Mouse (Mus musculus) layer of hippocampus, postnatal 10 days (tissue): ENCODE data around the gene Samd10. TPM values are rescaled to one million over a fixed set of nuclear protein-coding genes. Genes with fewer than 3 reads are reported as not detected.

Experiments used
- DNase-seq, 2 experiments: peaks; one replicate each; pipeline ENCODE4 v3.0.0; 2021; ENCODE audit warnings: low spot score in 2 of 2
- total RNA-seq, 2 experiments: library from RNA; stranded (reverse); gene quantifications; 2 replicates each; pipeline ENCODE4 v1.2.3; 2021

Gene Samd10
- total RNA-seq, 2 experiments from 2014 or later: 20.9 to 21.7 TPM

DNA sequence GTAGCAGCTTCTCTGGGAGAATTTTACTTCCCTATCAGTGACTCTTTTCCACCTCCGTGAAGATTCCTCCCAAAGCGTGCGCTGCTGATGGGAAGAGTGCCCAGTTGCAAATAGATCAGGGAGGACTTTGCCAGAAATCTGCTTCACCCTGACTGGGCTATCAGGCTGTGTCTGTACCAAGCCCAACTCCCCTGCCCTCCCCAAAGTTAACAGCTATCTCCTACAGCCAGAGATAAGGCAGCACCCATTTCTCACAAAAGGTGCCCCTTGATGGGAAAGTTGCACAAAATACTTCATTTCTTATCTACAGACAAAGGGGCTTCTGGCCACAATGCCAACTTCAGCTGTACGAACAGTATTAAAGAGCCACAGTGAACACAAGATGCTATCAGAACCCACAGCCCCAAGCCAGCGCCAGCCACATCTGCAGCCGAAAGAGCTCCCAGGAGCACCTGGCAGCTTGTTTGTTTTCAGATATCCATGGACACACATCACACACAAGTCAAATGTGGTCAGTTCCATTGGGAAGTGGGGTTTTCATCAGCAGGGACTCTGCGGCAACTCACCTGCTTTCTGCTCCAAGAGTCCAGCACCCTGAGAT lies 20.9 kb downstream of the Samd10 start:
- peak in 1 of 2 experiments; percentile 9 for DNase-seq

DNA sequence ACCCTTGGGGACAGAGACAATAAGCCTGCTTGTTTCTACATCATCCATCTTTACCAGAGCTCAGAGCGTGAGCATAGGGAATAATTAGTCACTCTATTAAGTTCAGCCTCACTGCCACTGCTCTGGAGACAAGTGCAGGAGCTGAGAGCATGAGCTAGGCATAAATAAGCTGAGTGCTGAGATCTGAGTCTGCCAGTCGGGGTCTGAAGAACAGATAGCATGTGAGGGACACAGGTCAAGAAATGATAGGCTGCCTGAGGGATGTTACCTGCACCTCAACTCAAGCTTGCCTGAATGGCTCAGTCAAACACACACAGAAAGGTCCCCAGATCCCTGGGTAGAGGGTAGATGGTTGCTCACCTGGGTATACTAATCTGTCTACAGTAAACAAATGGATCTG lies 21.9 kb downstream of the Samd10 start:
- no peak for DNase-seq

DNA sequence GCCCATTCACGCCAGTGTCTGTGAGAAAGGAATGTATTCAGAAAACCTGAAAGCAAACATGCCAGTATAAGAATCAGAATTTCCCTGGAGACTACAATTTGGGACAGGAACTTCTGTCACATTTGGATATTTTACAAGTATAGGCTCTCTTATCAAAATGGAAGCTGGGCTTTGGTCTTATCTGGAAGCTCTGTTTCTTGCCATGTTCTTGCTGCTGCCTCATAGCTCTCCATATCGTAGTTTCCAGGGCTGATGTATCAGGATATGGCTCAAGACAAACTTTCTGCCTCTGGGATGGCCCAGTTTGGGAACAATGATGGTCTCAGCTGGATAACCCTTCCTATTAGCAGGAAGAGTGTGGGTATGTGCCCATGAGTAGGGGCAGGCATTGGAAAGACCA lies 22.4 kb downstream of the Samd10 start:
- no peak for DNase-seq

DNA sequence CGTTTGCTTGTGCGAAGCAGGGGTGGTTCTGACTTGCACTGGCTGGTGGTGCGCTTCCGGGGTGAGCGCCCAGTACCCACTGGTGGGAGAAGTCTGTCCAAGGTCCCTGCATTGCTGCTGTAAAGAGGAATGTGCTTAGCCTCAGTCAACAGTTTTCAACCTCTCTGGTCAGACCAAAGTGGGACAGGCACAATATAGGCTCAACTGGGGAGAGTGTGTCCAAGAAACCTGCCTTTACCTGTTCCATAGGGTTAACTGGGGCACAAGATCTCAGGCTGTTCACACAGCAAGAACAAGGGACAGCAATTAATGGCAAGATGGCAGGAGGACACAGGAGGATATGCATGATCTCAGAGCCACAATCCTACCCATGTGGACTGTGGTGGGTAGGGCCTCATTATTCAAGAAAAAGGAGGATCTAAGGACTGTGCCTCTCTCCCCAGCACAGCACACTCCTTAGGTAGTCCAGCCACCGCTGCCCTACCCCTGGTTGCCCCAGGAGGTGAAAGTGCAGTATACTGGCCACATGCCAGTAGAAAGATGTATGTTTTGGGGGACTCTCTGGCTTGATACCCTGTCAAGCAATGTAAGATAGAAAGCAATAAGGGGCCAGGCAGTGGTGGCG lies 24.0 kb downstream of the Samd10 start:
- no peak for DNase-seq

DNA sequence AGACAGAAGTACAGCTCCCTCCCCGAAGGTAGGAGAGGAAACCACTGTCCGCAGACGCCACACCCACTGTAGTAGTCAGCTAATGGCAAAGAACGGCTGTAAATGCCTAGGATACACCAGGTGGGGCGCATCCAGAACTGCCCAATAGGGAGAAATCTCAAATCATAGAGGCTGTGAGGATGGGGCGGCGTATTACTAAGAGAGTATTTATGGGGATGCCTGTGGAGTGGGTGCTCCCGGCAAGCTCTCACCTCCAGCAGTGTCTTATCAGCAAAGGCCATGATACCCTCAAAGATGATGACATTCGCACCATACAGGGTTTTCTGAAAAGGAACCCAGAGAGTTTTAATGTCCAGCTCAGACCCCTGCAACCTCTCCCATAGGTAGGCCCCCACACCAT lies 25.1 kb downstream of the Samd10 start:
- no peak for DNase-seq

DNA sequence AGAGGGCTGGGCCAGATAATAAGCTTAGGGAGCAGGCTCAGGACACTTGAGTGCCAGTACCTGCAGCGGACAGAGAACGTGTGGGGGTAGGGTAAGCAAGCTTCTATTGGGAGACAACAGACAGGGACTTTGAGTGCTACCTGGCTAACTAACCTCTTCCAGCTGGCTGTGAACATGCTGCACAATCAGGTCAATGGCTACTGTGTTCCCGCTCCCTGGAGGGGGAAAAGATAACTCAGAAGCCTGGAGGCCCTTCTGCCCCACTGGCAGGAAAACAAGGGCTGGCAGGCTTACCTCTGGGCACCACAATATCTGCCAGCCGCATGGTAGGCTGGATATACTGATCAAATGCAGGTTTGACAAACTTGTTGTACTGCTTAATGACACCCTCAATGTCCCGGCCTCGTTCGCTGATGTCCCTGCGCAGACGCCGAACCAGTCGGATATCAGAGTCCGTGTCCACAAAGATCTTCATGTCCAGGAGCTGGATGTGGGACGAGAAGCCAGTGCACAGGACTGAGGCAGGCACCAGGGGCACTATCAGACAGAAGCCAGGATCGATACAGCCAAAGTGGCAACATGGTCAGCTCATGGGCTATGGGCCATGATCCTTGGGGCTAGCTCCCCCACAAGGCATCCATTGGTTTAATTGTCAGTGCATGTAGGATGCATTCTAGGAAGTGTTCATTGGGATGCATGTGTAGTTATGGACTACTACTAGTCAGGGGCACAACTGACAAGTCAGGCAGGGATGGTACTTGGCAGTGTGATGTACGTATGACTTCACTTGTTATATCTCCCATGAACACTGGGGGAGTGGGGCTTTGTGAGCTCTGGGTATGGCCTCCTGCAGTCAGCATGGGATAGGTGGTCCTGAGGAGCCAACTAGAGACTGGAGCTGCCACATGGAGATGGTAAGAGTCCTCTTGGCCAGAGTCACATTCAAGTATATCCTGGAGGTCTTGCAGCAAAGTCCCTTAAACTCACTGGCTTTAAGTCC lies 25.8 kb downstream of the Samd10 start:
- no peak for DNase-seq

DNA sequence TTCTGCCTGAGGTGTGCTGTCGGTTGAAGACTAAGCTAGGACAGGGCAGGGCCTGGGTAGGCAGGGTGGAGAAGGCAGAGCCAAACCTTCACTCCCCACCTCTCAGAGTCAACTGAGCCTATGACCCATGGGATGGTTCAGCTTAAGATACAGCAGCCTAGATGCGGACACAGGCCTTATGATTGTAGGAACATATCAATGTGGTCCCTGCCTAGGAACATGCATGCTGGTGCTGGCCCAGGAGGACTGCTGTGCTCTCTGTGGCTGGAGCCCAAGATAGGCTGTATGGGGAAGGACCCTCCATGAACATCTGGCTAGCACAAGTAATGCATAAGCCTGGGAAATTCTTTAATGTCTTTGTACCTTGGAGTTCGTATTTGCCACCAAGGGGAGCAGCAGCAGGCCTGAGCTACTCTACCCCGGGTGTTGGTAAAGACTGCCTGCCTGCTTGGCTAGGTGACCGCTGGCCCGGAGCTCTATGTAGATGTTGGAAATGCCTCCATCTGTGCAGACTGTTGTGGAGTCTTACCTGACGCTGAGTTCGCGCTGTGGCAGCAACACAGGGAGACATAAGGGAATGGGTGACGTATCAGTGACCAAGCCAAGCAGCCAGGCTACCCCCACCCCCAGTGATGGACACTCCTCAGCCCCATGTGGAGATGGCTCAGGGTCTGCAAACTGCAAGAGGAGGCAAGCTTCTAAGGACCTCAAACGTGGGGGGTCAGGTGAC lies 26.9 kb downstream of the Samd10 start:
- no peak for DNase-seq

DNA sequence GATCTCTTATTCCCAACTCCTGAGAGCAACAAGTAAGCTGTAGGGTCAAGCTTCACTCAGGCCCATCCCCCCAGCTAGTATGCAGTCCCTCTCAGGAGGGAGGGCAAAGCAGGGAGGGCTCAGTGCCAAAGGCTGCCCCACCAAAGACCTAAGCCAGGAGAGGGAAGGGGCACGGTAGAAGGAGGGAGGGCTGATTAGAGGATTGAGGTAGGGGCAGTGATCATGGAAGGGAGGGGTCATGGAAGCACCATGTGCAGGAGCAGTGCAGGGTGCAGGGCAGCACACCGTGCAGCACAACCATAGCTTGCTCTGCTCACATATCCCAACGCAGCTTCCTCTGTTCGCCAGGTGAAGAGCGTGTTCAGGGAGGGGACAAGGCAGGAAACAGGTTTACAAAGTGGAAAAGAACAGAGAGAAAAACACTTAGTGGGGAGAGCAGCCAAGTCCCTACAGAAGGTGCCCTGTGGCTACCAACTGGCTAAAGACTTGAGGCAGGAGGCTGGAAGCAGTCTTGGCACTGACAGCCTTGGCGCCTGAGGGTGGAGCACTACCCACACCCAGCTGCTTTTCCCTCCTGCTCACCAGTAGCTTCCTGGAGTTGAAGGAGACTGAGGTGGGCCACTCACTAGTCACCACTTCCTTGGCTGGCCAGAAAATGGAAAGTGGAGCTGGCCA lies 28.0 kb downstream of the Samd10 start:
- DNase-seq: no peak

DNA sequence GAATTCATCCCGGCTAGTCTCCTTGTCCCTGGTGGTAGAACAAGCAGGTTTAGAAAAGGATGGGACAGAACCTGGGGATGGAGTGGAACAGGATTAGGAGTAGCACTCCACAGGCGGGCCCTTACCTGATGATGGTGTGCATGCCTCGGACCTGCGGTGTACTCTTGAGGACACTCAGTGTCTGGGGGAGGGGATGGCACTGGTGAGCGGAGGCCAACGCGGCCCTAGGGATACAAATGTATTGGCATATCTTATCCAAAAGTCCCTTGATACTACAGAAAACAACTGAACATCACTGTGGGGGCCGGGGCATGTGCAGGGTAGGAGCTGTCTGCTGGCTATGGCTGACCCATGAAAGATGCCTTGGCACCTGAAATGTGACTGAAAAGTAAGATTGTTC lies 28.6 kb downstream of the Samd10 start:
- DNase-seq: no peak

DNA sequence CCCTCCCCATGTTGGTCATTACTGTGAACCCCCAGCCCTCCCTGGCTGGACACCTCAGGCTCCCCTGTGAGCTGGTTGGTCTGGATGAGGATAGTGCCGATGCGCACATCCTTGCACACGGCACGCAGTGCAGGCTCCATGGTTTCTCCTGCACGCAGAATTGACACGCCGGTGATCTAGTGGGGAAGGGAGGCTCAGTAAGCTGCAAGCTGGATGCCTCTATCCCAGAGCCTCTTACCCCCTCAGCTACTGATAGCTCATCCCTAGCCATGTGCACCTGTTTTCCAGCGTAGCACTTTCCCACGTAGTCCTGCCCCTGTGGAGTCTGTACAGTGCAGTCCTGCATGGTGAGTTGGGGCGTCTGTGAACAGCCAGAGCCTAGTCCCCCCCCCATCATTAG lies 29.2 kb downstream of the Samd10 start:
- DNase-seq: no peak

DNA sequence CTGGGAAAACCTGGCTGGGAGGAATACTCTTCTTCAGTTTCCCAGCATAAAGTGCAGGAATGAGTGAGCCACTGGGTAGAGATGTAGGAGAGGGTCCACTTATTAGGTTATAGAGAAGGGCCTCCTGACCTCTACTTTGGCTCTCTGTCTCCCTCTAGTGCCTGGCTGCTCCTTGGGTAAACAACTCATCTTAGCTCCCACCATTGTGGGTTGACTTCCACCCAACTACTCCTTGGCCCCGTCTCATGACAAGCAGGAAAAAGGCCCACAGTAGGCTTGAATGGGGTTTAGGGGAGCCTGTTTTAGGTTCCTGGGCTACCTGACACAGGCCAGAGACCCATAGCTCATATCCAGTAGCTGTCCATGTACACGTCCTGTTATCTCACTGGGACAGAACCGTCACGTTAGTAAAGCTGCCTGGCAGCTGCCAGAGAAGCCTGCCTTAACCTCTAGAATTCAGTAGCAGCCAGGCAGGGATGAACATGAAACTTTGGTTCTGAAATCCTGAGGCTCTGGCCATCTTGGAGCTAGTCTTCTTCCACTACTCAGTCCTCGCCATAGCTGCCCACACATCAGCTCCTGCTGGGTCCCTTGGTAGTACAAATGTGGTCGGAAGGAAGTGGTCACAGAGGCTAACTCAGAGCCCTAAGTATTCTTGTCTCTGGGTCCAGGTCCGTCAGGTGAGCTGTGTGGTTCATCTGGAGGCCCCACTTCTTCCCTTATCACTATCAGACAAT lies 30.6 kb downstream of the Samd10 start:
- DNase-seq: no peak

DNA sequence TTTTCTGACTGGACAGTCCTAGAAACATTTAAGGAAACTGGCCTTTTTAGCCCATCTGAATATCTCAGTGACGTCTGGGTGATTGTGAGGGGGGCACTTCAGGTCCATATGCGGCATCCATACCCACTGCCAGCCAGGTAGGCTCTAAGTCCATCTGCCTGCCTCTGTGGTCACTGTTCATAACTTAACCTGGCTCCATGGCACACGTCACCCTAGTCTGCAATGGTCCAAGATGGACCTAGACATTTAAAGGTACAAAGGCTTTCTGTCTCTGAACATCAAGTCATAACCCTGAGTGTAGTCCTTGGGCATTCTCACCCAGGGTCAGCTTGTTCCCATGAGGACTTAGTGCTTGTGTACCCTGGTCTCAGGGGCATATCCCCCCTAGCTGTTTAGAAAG lies 31.7 kb downstream of the Samd10 start:
- no peak for DNase-seq

DNA sequence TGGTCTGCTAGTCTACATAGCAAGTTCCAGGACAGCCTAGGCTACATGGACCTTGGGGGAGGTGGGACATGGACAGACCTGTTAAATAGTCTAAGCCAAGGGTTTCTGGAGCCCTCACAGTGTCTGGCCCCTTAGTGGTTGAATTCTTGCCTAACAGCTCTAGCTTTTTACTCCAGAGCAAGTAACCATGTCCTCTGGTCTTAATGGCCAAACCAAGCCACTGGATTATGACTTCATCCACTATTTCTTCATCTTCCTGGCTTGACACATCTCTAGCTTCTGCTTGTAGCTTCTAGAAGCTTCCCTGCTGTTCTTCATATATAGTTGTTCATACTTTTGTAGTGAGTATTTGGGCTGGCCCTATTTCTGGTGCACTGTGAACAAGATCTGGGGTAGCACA lies 45.2 kb downstream of the Samd10 start:
- no peak for DNase-seq

DNA sequence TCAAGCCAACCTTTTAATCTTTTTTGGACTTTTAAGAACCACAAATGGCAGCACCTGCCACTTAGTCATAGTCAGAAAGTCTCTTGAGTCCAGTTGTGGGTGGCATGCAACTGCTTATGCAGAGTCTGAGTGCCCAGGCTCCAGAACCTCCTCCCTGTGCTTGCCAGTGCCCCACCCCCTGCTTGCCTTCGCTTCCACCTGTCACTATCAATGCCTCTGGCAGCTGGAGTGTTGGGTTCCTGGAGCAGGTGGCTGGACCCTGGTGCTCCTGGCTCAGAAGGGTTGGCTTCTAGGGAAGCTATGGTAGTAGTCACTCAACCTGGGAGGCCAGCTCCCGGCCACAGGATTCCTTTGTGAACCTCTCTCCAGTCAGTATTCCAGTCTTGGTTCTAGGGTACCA lies 48.8 kb downstream of the Samd10 start:
- DNase-seq: no peak

DNA sequence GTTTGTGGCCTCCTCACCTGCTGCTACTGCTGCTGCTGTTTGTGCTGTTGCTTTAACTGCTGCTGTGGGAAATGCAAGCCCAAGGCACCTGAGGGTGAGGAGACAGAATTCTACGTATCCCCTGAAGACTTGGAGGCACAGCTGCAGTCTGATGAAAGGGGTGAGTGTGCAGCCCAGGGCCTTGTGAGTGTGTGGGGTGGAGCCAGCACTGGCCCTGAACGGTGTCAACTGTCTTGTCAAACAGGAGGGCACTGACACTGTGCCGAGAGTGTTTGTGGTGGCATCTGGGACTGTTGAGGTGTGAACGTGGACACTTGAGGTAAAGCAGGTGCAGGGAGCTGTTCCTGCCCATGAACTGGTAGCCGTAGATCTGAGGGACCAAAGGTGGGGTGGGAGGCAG lies 50.3 kb downstream of the Samd10 start:
- DNase-seq: no peak

DNA sequence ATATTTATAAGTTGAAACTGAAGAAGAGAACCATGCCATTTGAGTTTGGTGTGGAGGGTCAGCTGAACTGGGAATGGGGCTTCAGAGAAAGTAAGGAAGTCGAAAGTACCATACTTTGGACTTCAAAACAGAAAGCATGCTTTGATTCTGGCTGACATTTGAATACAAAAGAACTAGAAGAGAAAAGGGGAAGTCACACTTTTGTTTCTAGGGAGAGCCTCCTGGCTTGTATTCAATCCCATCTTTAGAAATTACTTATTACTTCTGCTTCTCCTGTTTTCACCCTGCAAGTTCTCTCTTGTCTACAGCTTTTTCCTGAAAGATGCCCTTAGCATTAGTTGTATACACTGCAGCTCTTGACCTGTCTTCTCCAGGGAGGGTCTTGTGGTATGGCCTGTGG lies 50.8 kb downstream of the Samd10 start:
- no peak for DNase-seq

DNA sequence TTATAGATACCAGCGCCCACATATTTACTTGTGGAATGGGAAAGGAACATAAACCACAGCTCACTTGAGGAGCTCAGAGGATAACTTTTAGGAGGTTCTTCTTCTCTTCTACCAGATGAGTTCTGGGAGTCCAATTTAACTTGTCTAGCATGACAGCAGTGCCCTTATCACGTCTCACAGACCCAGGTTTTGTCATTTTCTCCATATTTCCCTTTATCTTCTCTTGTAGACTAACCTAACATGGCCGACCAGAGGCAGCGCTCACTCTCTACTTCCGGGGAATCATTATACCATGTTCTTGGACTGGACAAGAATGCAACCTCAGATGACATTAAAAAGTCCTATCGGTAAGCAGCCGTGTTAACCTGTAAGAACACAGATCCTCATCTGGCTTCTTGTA lies 52.9 kb downstream of the Samd10 start:
- DNase-seq: no peak
